11 mouse cellular contexts compared by ENCODE assay signal in genomic region chr19:36129643-36130042, GRCm38 (mm10). TPM values are rescaled to one million over a fixed set of nuclear protein-coding genes. Genes with fewer than 3 reads are reported as not detected.
DNase-seq lines count a peak whose midpoint lies in the region; ATAC-seq and TF ChIP-seq lines count a peak whose summit lies in the region.
"Had no signal": no experiment of that assay in that cellular context is flagged by ENCODE, and none has a peak within 500 bp of the region (broad histone marks: within the 10 kb centered on the region; RNA-seq: fewer than 3 reads in every experiment).

No protein-coding gene starts in this region.

- peaks cover 8% of the 10 kb centered on the region for H3K4me1 ChIP-seq in testis, adult 2 months (ENCODE audit: control insufficient read depth, insufficient read depth, low read length)
- peaks cover 7% of the 10 kb centered on the region; the same call in 1 of the 2 replicates for H3K4me1 ChIP-seq in liver, embryonic 13.5 days (replicated peaks)
- no peaks in the 10 kb centered on the region for H3K4me1 ChIP-seq in midbrain, embryonic 15.5 days

- peak; percentile 61 for ATAC-seq in liver, embryonic 13.5 days (ENCODE audit: low read depth)
- no peak for ATAC-seq in midbrain, embryonic 15.5 days (replicated peaks)
- ATAC-seq: activated CD4-positive, CD25-positive, alpha-beta regulatory T cell, adult 4 months had no signal

- H3K4me3 ChIP-seq in testis, adult 2 months (ENCODE audit: control insufficient read depth, low read depth, low read length) = peak overlapping the region; percentile 24
- no peak overlapping the region for H3K4me3 ChIP-seq in liver, embryonic 13.5 days (replicated peaks)
- no peak overlapping the region for H3K4me3 ChIP-seq in midbrain, embryonic 15.5 days

- 0 out of 2 replicates have a peak overlapping the region, but pooled peaks have one; percentile 1 for H3K27ac ChIP-seq in testis, adult 2 months (ENCODE audit: control insufficient read depth, insufficient read depth, low read depth, low read length)
- peak overlapping the region; percentile 41; the same call in 1 of the 2 replicates for H3K27ac ChIP-seq in liver, embryonic 13.5 days
- no peak overlapping the region for H3K27ac ChIP-seq in midbrain, embryonic 15.5 days

- no peak overlapping the region for H3K9ac ChIP-seq in liver, embryonic 13.5 days
- H3K9ac ChIP-seq in midbrain, embryonic 15.5 days = no peak overlapping the region

- peak overlapping the region; percentile 34 for H3K4me2 ChIP-seq in liver, embryonic 13.5 days
- H3K4me2 ChIP-seq in midbrain, embryonic 15.5 days = no peak overlapping the region

- 0% methylated on average over 12 of the region's 12 CpGs for WGBS in liver, embryonic 13.5 days (ENCODE audit: insufficient replicate concordance)
- WGBS in midbrain, embryonic 15.5 days = 75% methylated on average over 12 of the region's 12 CpGs

- H3K27me3 ChIP-seq in testis, adult 2 months (ENCODE audit: control insufficient read depth, insufficient read depth, low read length) = no peaks in the 10 kb centered on the region
- H3K27me3 ChIP-seq in liver, embryonic 13.5 days = no peaks in the 10 kb centered on the region
- no peaks in the 10 kb centered on the region for H3K27me3 ChIP-seq in midbrain, embryonic 15.5 days (replicated peaks)

- no peak for TF ChIP-seq POLR2A in testis, adult 2 months (IDR thresholded peaks at IDR 0.05; ENCODE audit: control insufficient read depth, low read depth, low read length)

- no peaks in the 10 kb centered on the region for H3K9me3 ChIP-seq in liver, embryonic 13.5 days (replicated peaks)
- H3K9me3 ChIP-seq in midbrain, embryonic 15.5 days = no peaks in the 10 kb centered on the region

- no peaks in the 10 kb centered on the region for H3K36me3 ChIP-seq in testis, adult 2 months (ENCODE audit: control insufficient read depth, insufficient read depth, low read length)
- H3K36me3 ChIP-seq in liver, embryonic 13.5 days = no peaks in the 10 kb centered on the region
- no peaks in the 10 kb centered on the region for H3K36me3 ChIP-seq in midbrain, embryonic 15.5 days (replicated peaks)

- TF ChIP-seq CTCF in testis, adult 2 months (IDR thresholded peaks at IDR 0.05; ENCODE audit: control insufficient read depth, insufficient read depth, insufficient replicate concordance, low read depth, low read length) = no peak

- peak; percentile 37 for DNase-seq in embryo, embryonic 10 days (ENCODE audit: low spot score)
- no peak for DNase-seq in embryo, embryonic 10.5 days (ENCODE audit: low spot score)
- no peak for DNase-seq in testis, postnatal 14 days (ENCODE audit: low spot score)
- DNase-seq in liver, embryonic 13.5 days = no peak
- peak; percentile 48 for DNase-seq in testis, postnatal 10 days (ENCODE audit: low spot score)
- DNase-seq in spleen, adult 18-20 months = no peak
- DNase-seq: cerebellum, postnatal 25 days; midbrain, embryonic 14.5 days had no signal

RNA-seq across cellular contexts. Expression of gene Ankrd1, which starts 9.7 kb away (rescaled TPM):
- polyA plus RNA-seq in testis, adult 2 months (2012; rRNA removed) = not detected in 2 replicates
- 0.37 and 0.95 TPM in 2 replicates for polyA plus RNA-seq in liver, embryonic 13.5 days (2015; fragmentation: Nextera tagmentation; extraction: Ambion mirVana)
- polyA plus RNA-seq in midbrain, embryonic 15.5 days (2015; fragmentation: Nextera tagmentation; extraction: Ambion mirVana) = 0.18 TPM in 1 of 2 replicates, not detected in the other
- polyA plus RNA-seq: activated CD4-positive, CD25-positive, alpha-beta regulatory T cell, adult 4 months had no signal

RNA-seq across cellular contexts. Expression of gene Rpp30, which starts 46.1 kb away (rescaled TPM):
- 17.9 and 23.5 TPM in 2 replicates for polyA plus RNA-seq in testis, adult 2 months (2012; rRNA removed)
- polyA plus RNA-seq in liver, embryonic 13.5 days (2015; fragmentation: Nextera tagmentation; extraction: Ambion mirVana) = 63.4 and 71.9 TPM in 2 replicates
- polyA plus RNA-seq in midbrain, embryonic 15.5 days (2015; fragmentation: Nextera tagmentation; extraction: Ambion mirVana) = 60.3 and 64.4 TPM in 2 replicates

Comparison
In these comparisons a context has a peak if more than half of its experiments do, and no peak if none do; other contexts are left out.
1. DNase-seq: peak in embryo, embryonic 10 days (single experiment) and testis, postnatal 10 days (single experiment); none in embryo, embryonic 10.5 days (single experiment), testis, postnatal 14 days (single experiment), liver, embryonic 13.5 days (single experiment) and spleen, adult 18-20 months (0 of 2).